Mouse (Mus musculus): ENCODE results near the gene Gm7298. TPM values are rescaled to one million over a fixed set of nuclear protein-coding genes. Genes with fewer than 3 reads are reported as not detected.
"Not testable (repeated sequence)": the region's sequence is repeated elsewhere in the genome, so short reads cannot be mapped to it uniquely, and the experiment has no call there.

Gm7298 gene
- polyA plus RNA-seq (2015; fragmentation: Nextera tagmentation; extraction: Ambion mirVana), result not detected in 2 replicates

- Histone ChIP-seq H3K27ac (ENCODE audit: low read length) (no peak within 1 kb of the TSS), H3K36me3 (ENCODE audit: control insufficient read depth, insufficient read depth) (no peaks in the 10 kb centered on the region), H3K27me3 (ENCODE audit: control insufficient read depth, insufficient read depth, low read length) (no peaks in the 10 kb centered on the region), H3K4me2 (ENCODE audit: low read depth, low read length) (no peak within 1 kb of the TSS), H3K4me1 (ENCODE audit: control insufficient read depth, insufficient read depth, low read length) (no peaks in the 10 kb centered on the region), H3K9ac (ENCODE audit: low read length) (no peak within 1 kb of the TSS), H3K9me3 (replicated peaks; ENCODE audit: control insufficient read depth, low read length) (no peaks in the 10 kb centered on the region), H3K4me3 (ENCODE audit: low read length) (no peak within 1 kb of the TSS)
- no peak for ATAC-seq (replicated peaks; ENCODE audit: extremely low read depth, insufficient read depth, low FRiP score)
- 69% methylated on average over 3 of the region's 3 CpGs for WGBS
These were observed at the start of gene Gm7298 for GRCm38 (mm10) chr6:121732632-121733031. Gm7298 (plus strand) TSS chr6:121732932.

DNA sequence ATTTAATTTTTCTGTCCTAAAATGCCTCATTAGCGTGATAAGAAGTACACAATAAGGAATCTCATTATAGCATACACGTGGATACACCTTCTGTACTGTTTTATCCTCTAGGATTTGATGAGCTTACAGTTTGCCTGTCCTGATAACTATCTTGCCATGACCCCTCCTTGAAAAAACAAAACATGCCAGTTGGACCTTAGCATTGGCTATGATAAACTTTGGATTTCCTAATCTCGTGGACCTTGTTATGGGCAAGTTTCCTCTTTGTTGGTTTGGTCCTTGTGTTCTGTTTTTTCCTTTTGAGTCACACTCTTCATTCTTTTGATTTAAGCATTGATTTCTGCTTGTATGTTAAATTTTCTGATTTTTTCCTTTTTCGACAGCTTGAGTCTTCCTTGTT lies 95.3 kb downstream of the Gm7298 start:
- 71% methylated on average over 4 of the region's 4 CpGs for WGBS

GRCm38 (mm10) chr6:121836361-121836760 lies 103.6 kb downstream of the Gm7298 start:
- Histone ChIP-seq H3K4me2 (ENCODE audit: low read depth, low read length) (no peak overlapping the region), H3K9ac (ENCODE audit: low read length) (no peak overlapping the region), H3K27me3 (ENCODE audit: control insufficient read depth, insufficient read depth, low read length) (no peaks in the 10 kb centered on the region), H3K4me1 (ENCODE audit: control insufficient read depth, insufficient read depth, low read length) (no peaks in the 10 kb centered on the region), H3K4me3 (ENCODE audit: low read length) (no peak overlapping the region), H3K9me3 (replicated peaks; ENCODE audit: control insufficient read depth, low read length) (no peaks in the 10 kb centered on the region), H3K36me3 (ENCODE audit: control insufficient read depth, insufficient read depth) (no peaks in the 10 kb centered on the region), H3K27ac (ENCODE audit: low read length) (no peak overlapping the region)
- 97% methylated on average over 1 of the region's 1 CpGs for WGBS
- no peak for ATAC-seq (replicated peaks; ENCODE audit: extremely low read depth, insufficient read depth, low FRiP score)

More for the DNA sequence above, 95.3 kb downstream of the Gm7298 start:
- Histone ChIP-seq H3K4me2 (ENCODE audit: low read depth, low read length) (no peak overlapping the region), H3K9me3 (replicated peaks; ENCODE audit: control insufficient read depth, low read length) (no peaks in the 10 kb centered on the region), H3K36me3 (ENCODE audit: control insufficient read depth, insufficient read depth) (no peaks in the 10 kb centered on the region), H3K4me1 (ENCODE audit: control insufficient read depth, insufficient read depth, low read length) (no peaks in the 10 kb centered on the region), H3K9ac (ENCODE audit: low read length) (no peak overlapping the region), H3K27ac (ENCODE audit: low read length) (no peak overlapping the region), H3K27me3 (ENCODE audit: control insufficient read depth, insufficient read depth, low read length) (no peaks in the 10 kb centered on the region), H3K4me3 (ENCODE audit: low read length) (no peak overlapping the region)
- no peak for ATAC-seq (replicated peaks; ENCODE audit: extremely low read depth, insufficient read depth, low FRiP score)

- H3K9me3 ChIP-seq (replicated peaks; ENCODE audit: control insufficient read depth, low read length); H3K4me1 ChIP-seq (ENCODE audit: control insufficient read depth, insufficient read depth, low read length); H3K9ac ChIP-seq (ENCODE audit: low read length); H3K27ac ChIP-seq (ENCODE audit: low read length); H3K27me3 ChIP-seq (ENCODE audit: control insufficient read depth, insufficient read depth, low read length); H3K36me3 ChIP-seq (ENCODE audit: control insufficient read depth, insufficient read depth); H3K4me2 ChIP-seq (ENCODE audit: low read depth, low read length); H3K4me3 ChIP-seq (ENCODE audit: low read length); ATAC-seq (replicated peaks; ENCODE audit: extremely low read depth, insufficient read depth, low FRiP score): not testable (repeated sequence)
- WGBS, result 77% methylated on average over 4 of the region's 4 CpGs
These were observed 105.5 kb downstream of the Gm7298 start, which contains the start of gene Mug1 for GRCm38 (mm10) chr6:121838271-121838670. Mug1 (plus strand) TSS chr6:121838541.

Other genes with a start within 250 kb of the Gm7298 start
- 2.2 and 3.5 TPM in 2 replicates for gene A2m, start 97.6 kb upstream of the Gm7298 start, polyA plus RNA-seq (2015; fragmentation: Nextera tagmentation; extraction: Ambion mirVana)
- 0.05 and 0.24 TPM in 2 replicates for gene Mug1, start 105.6 kb downstream of the Gm7298 start, polyA plus RNA-seq (2015; fragmentation: Nextera tagmentation; extraction: Ambion mirVana)